Comparison of ENCODE assay signal across 7 mouse cellular contexts in genomic region chr2:178606733-178607132, GRCm38 (mm10).
DNase-seq lines count a peak whose midpoint lies in the region; ATAC-seq and TF ChIP-seq lines count a peak whose summit lies in the region.

No protein-coding gene starts in this region.

- H3K4me2 ChIP-seq in kidney, embryonic 16.5 days (replicated peaks; ENCODE audit: low read depth, low read length): no peak overlapping the region
- H3K4me2 ChIP-seq in lung, embryonic 14.5 days: no peak overlapping the region

- H3K4me1 ChIP-seq in kidney, embryonic 16.5 days (ENCODE audit: insufficient read depth, low read length): peaks cover 24% of the 10 kb centered on the region
- 0 out of 2 replicates have a peak, but pooled peaks cover 9% of the 10 kb centered on the region for H3K4me1 ChIP-seq in lung, embryonic 14.5 days (ENCODE audit: insufficient read depth)

- no peak overlapping the region for H3K9ac ChIP-seq in kidney, embryonic 16.5 days (replicated peaks; ENCODE audit: low read length)
- no peak overlapping the region for H3K9ac ChIP-seq in lung, embryonic 14.5 days

- 30% methylated on average over 4 of the region's 4 CpGs for WGBS in kidney, embryonic 16.5 days
- whole genome bisulfite sequencing in lung, embryonic 14.5 days: 17% methylated on average over 4 of the region's 4 CpGs

- H3K27ac ChIP-seq in kidney, embryonic 16.5 days (ENCODE audit: low read length): no peak overlapping the region
- H3K27ac ChIP-seq in lung, embryonic 14.5 days (ENCODE audit: low read depth): no peak overlapping the region

- DNase-seq in urinary bladder, postnatal 14 days (ENCODE audit: low spot score): peak; percentile 72
- no peak for DNase-seq in urinary bladder, postnatal 10 days (ENCODE audit: low spot score)
- DNase-seq in heart, adult 8-10 months (ENCODE audit: low spot score): peak; percentile 54
- peak; percentile 96 for DNase-seq in lung, embryonic 14.5 days
- DNase-seq in thymus, postnatal 4 days: no peak
- no peak for DNase-seq in spleen, postnatal 14 days (ENCODE audit: low spot score in 2 of 2)

- H3K9me3 ChIP-seq in kidney, embryonic 16.5 days (ENCODE audit: low read length): no peaks in the 10 kb centered on the region
- no peaks in the 10 kb centered on the region for H3K9me3 ChIP-seq in lung, embryonic 14.5 days (ENCODE audit: low read depth, low read length)

- no peaks in the 10 kb centered on the region for H3K36me3 ChIP-seq in kidney, embryonic 16.5 days (ENCODE audit: insufficient read depth, low read length)
- no peaks in the 10 kb centered on the region for H3K36me3 ChIP-seq in lung, embryonic 14.5 days (ENCODE audit: insufficient read depth)

- no peaks in the 10 kb centered on the region for H3K27me3 ChIP-seq in kidney, embryonic 16.5 days (ENCODE audit: insufficient read depth, low read length)
- peaks cover 50% of the 10 kb centered on the region for H3K27me3 ChIP-seq in lung, embryonic 14.5 days (ENCODE audit: insufficient read depth, low read length)

- peak; percentile 82 for ATAC-seq in kidney, embryonic 16.5 days (ENCODE audit: low FRiP score, low TSS enrichment)
- peak; percentile 99 for ATAC-seq in lung, embryonic 14.5 days (ENCODE audit: insufficient read depth)

- H3K4me3 ChIP-seq in kidney, embryonic 16.5 days (ENCODE audit: low read length): no peak overlapping the region
- no peak overlapping the region for H3K4me3 ChIP-seq in lung, embryonic 14.5 days (ENCODE audit: low read depth, low read length)

- no peak for TF ChIP-seq CTCF in lung, embryonic 14.5 days (IDR thresholded peaks at IDR 0.05; ENCODE audit: low read depth)

Comparison
In these comparisons a context has a peak if more than half of its experiments do, and no peak if none do; other contexts are left out.
1. DNase-seq: peak in urinary bladder, postnatal 14 days (single experiment), heart, adult 8-10 months (single experiment) and lung, embryonic 14.5 days (single experiment); none in urinary bladder, postnatal 10 days (single experiment), thymus, postnatal 4 days (single experiment) and spleen, postnatal 14 days (0 of 2).